Mouse (Mus musculus): ENCODE data around the gene Ech1. TPM values are rescaled to one million over a fixed set of nuclear protein-coding genes. Genes with fewer than 3 reads are reported as not detected.

Ech1 gene
- total RNA-seq, 1 experiment = 64.1 TPM

GRCm38 (mm10) chr7:28881199-28881598, 56.2 kb downstream of the Ech1 start, which contains the start of gene Capn12:
TSS of gene Capn12 (plus strand) at chr7:28881422.
- TF ChIP-seq HCFC1 (IDR thresholded peaks at IDR 0.05; ENCODE audit: borderline replicate concordance, insufficient read depth, low read length) = no peak
- TF ChIP-seq CHD2 (IDR thresholded peaks at IDR 0.05; ENCODE audit: low read depth, low read length) = no peak
- no peak for TF ChIP-seq ZNF384 (IDR thresholded peaks at IDR 0.05; ENCODE audit: low read depth, low read length)
- TF ChIP-seq MAFK (IDR thresholded peaks at IDR 0.05; ENCODE audit: insufficient read depth, low read depth, low read length) = no peak
- TF ChIP-seq ZC3H11A (IDR thresholded peaks at IDR 0.05; ENCODE audit: borderline replicate concordance, low read depth, low read length) = no peak
- no peaks in the 10 kb centered on the region; the same call in 1 of the 2 replicates for H3K36me3 ChIP-seq (ENCODE audit: control insufficient read depth, insufficient read depth, low read length, poor library complexity, severe bottlenecking)
- no peak for DNase-seq (ENCODE audit: low read depth, low spot score)
- no peak within 1 kb of the TSS for H3K4me3 ChIP-seq (ENCODE audit: insufficient read depth in 1 of 2, low read depth in 1 of 2, low read length in 2 of 2, poor library complexity in 1 of 2, severe bottlenecking in 1 of 2)
- peaks cover 0 to 25% of the 10 kb centered on the region in 2 experiments; a peak in 2 of 4 replicates for H3K4me1 ChIP-seq (ENCODE audit: control insufficient read depth in 2 of 2, insufficient read depth in 2 of 2, low read length in 2 of 2, poor library complexity in 1 of 2)
- H3K9me3 ChIP-seq (ENCODE audit: control insufficient read depth, insufficient read depth, low read depth, low read length) = no peaks in the 10 kb centered on the region
- in situ Hi-C loops (cut with MboI; ENCODE audit: low sequenced_read_pairs in 2 of 2, unreplicated experiment in 2 of 2) = no loop called here
- H3K9ac ChIP-seq (ENCODE audit: insufficient read depth, low read depth, low read length, poor library complexity, severe bottlenecking) = no peak within 1 kb of the TSS
- H3K27ac ChIP-seq (ENCODE audit: insufficient read depth, low read depth, low read length, poor library complexity, severe bottlenecking) = no peak within 1 kb of the TSS

Other genes with a start within 250 kb of the Ech1 start
- 26.9 and 30.3 TPM in 2 replicates for gene Samd4b, start 227.1 kb upstream of the Ech1 start, total RNA-seq (2012; rRNA removed)
- gene Pak4, start 227.0 kb upstream of the Ech1 start, total RNA-seq (2012; rRNA removed) = 31.9 and 32.2 TPM in 2 replicates
- 1.6 and 2.5 TPM in 2 replicates for gene Acp7, start 193.9 kb upstream of the Ech1 start, total RNA-seq (2012; rRNA removed)
- gene Fbxo27, start 132.4 kb upstream of the Ech1 start, total RNA-seq (2012; rRNA removed) = 5.8 and 5.9 TPM in 2 replicates
- gene Fbxo17, start 108.4 kb upstream of the Ech1 start, total RNA-seq (2012; rRNA removed) = 5.9 and 6.6 TPM in 2 replicates
- gene Mrps12, start 83.4 kb upstream of the Ech1 start, total RNA-seq (2012; rRNA removed) = 102 and 105 TPM in 2 replicates
- 25.2 and 27.9 TPM in 2 replicates for gene Sars2, start 83.2 kb upstream of the Ech1 start, total RNA-seq (2012; rRNA removed)
- gene Ccer2, start 69.0 kb upstream of the Ech1 start, total RNA-seq (2012; rRNA removed) = not detected in 2 replicates
- 11.7 and 14.8 TPM in 2 replicates for gene Sirt2, start 58.5 kb upstream of the Ech1 start, total RNA-seq (2012; rRNA removed)
- 17.7 and 20.1 TPM in 2 replicates for gene Nfkbib, start 57.7 kb upstream of the Ech1 start, total RNA-seq (2012; rRNA removed)
- 17.2 and 18.9 TPM in 2 replicates for gene Rinl, start 36.2 kb upstream of the Ech1 start, total RNA-seq (2012; rRNA removed)
- gene Hnrnpl, start 16.7 kb upstream of the Ech1 start, total RNA-seq (2012; rRNA removed) = 464 and 530 TPM in 2 replicates
- gene Lgals4, start 8.6 kb downstream of the Ech1 start, total RNA-seq (2012; rRNA removed) = 5.5 and 9.6 TPM in 2 replicates
- 0.42 and 0.89 TPM in 2 replicates for gene Lgals7, start 38.6 kb downstream of the Ech1 start, total RNA-seq (2012; rRNA removed)
- gene Capn12, start 56.2 kb downstream of the Ech1 start, total RNA-seq (2012; rRNA removed) = 2.0 and 2.1 TPM in 2 replicates
- 566 and 627 TPM in 2 replicates for gene Actn4, start 137.1 kb downstream of the Ech1 start, total RNA-seq (2012; rRNA removed)
- 474 and 500 TPM in 2 replicates for gene Eif3k, start 156.6 kb downstream of the Ech1 start, total RNA-seq (2012; rRNA removed)
- 14.8 and 15.6 TPM in 2 replicates for gene Map4k1, start 156.8 kb downstream of the Ech1 start, total RNA-seq (2012; rRNA removed)

All from ES-E14 (cell line).